8 mouse cellular contexts compared by ENCODE assay signal in genomic region chr10:63338914-63339643, GRCm38 (mm10). TPM values are rescaled to one million over a fixed set of nuclear protein-coding genes. Genes with fewer than 3 reads are reported as not detected.
DNase-seq lines count a peak whose midpoint lies in the region; ATAC-seq and TF ChIP-seq lines count a peak whose summit lies in the region.

No protein-coding gene starts in this region.

- intact Hi-C loops in gastrocnemius, adult 2 months (cut with DNase I) = loop anchor here (1.0 to 5.0 kb wide), 2 partner anchors 38 to 312 kb away; no protein-coding TSS in a partner anchor
- intact Hi-C loops in left cerebral cortex, adult 2 months (cut with DNase I) = loop anchor here (1.0 kb wide), 3 partner anchors 38 to 315 kb away; partner anchors contain the start of genes Dnajc12, Hnrnph3 and Pbld2

- H3K9me3 ChIP-seq in hindbrain, postnatal 0 days (ENCODE audit: low read length) = no peaks in the 10 kb centered on the region

- ATAC-seq in activated CD4-positive, CD25-positive, alpha-beta regulatory T cell, adult 4 months = peak; percentile 64
- ATAC-seq in common myeloid progenitor, adult 5-6 weeks (replicated peaks; ENCODE audit: low read depth, poor library complexity, severe bottlenecking) = peak; percentile 78
- ATAC-seq in hindbrain, postnatal 0 days = peak; percentile 95

- peaks cover 40% of the 10 kb centered on the region for H3K79me2 ChIP-seq in macrophage (ENCODE audit: inconsistent target)

- H3K4me1 ChIP-seq in hindbrain, postnatal 0 days (ENCODE audit: insufficient read depth, low read length) = peaks cover 11% of the 10 kb centered on the region

- H3K4me3 ChIP-seq in gastrocnemius, adult 2 months = peak overlapping the region; percentile 72
- peak overlapping the region; percentile 92 for H3K4me3 ChIP-seq in hindbrain, postnatal 0 days (ENCODE audit: low read length)
- peak overlapping the region; percentile 65 for H3K4me3 ChIP-seq in left cerebral cortex, adult 2 months
- peak overlapping the region; percentile 58 for H3K4me3 ChIP-seq in macrophage (ENCODE audit: inconsistent target)

- no peaks in the 10 kb centered on the region for H3K36me3 ChIP-seq in hindbrain, postnatal 0 days (ENCODE audit: insufficient read depth, low read length)
- 0 out of 2 replicates have a peak, but pooled peaks cover 5% of the 10 kb centered on the region for H3K36me3 ChIP-seq in macrophage (ENCODE audit: inconsistent target)

- 1% methylated on average over 37 of the region's 74 CpGs for WGBS in hindbrain, postnatal 0 days
- WGBS in macrophage (ENCODE audit: missing documents) = 4% methylated on average over 64 of the region's 74 CpGs

- peak overlapping the region; percentile 97 for H3K9ac ChIP-seq in hindbrain, postnatal 0 days (replicated peaks; ENCODE audit: low read length)

- DNase-seq in gastrocnemius, adult 2 months = peak; percentile 97
- peak; percentile 95 for DNase-seq in hindbrain, postnatal 0 days (ENCODE audit: low spot score)
- peak; percentile 82 to 83 for DNase-seq in left cerebral cortex, adult 2 months (ENCODE audit: extremely low spot score in 1 of 2, low spot score in 2 of 2)
- peak; percentile 84 for DNase-seq in retina, postnatal 7 days (ENCODE audit: low read depth, low spot score)
- DNase-seq in urinary bladder, adult 18-20 months (ENCODE audit: low spot score in 2 of 2) = peak; percentile 79 to 90

- no peaks in the 10 kb centered on the region for H3K27me3 ChIP-seq in hindbrain, postnatal 0 days (ENCODE audit: insufficient read depth, low read length)

- peak; percentile 9; the same call in 1 of the 2 replicates for TF ChIP-seq CTCF in gastrocnemius, adult 2 months (IDR thresholded peaks at IDR 0.05)
- no peak for TF ChIP-seq CTCF in hindbrain, postnatal 0 days (IDR thresholded peaks at IDR 0.05; ENCODE audit: low read depth)
- no peak; the same call in 1 of the 2 replicates for TF ChIP-seq CTCF in left cerebral cortex, adult 2 months (IDR thresholded peaks at IDR 0.05)

- H3K4me2 ChIP-seq in hindbrain, postnatal 0 days (ENCODE audit: low read depth, low read length) = peak overlapping the region; percentile 84

- H3K27ac ChIP-seq in gastrocnemius, adult 2 months = peak overlapping the region; percentile 97
- H3K27ac ChIP-seq in hindbrain, postnatal 0 days = peak overlapping the region; percentile 94
- H3K27ac ChIP-seq in left cerebral cortex, adult 2 months = peak overlapping the region; percentile 90
- peak overlapping the region; percentile 43 for H3K27ac ChIP-seq in macrophage

RNA-seq across cellular contexts. Expression of gene Sirt1, which starts 42.4 kb away (rescaled TPM):
- polyA plus RNA-seq in activated CD4-positive, CD25-positive, alpha-beta regulatory T cell, adult 4 months (2017; shearing (Covaris generic)) = 10 to 100 TPM in 1 of 2 experiments, 1 to 10 TPM in 1; 6.6 to 10.5 TPM
- 44.8 and 53.1 TPM in 2 replicates for total RNA-seq in common myeloid progenitor, adult 5-6 weeks (2017)
- total RNA-seq in gastrocnemius, adult 2 months (2021) = 1 to 10 TPM; 8.0 to 9.2 TPM
- total RNA-seq in hindbrain, postnatal 0 days (2014; rRNA removed) = 11.0 and 12.6 TPM in 2 replicates
- 3.2 and 3.5 TPM in 2 replicates for polyA plus RNA-seq in hindbrain, postnatal 0 days (2015; fragmentation: Nextera tagmentation; extraction: Ambion mirVana)
- 10 to 100 TPM; 14.0 to 14.6 TPM for total RNA-seq in left cerebral cortex, adult 2 months (2021)
- total RNA-seq in macrophage (2018; cell fraction: chromatin; rRNA removed) = 100 to 1,000 TPM in 3 of 26 experiments, 10 to 100 TPM in 23; 23.5 to 168 (median 58.2) TPM
- 10 to 100 TPM in 22 of 26 experiments, 1 to 10 TPM in 4; 8.6 to 39.6 (median 15.8) TPM for total RNA-seq in macrophage (2018; cell fraction: cytosol; rRNA removed)
- 100 to 1,000 TPM in 3 of 26 experiments, 10 to 100 TPM in 23; 25.1 to 141 (median 49.8) TPM for total RNA-seq in macrophage (2018; cell fraction: nucleus; rRNA removed)
- 10.9 to 13.4 TPM (median 13.3 TPM) in 3 replicates for polyA plus RNA-seq in macrophage (2018)

RNA-seq across cellular contexts. Expression of gene Dnajc12, which starts 43.2 kb away (rescaled TPM):
- polyA plus RNA-seq in activated CD4-positive, CD25-positive, alpha-beta regulatory T cell, adult 4 months (2017; shearing (Covaris generic)) = 1 to 10 TPM; 5.0 to 7.5 TPM
- 2.0 and 6.6 TPM in 2 replicates for total RNA-seq in common myeloid progenitor, adult 5-6 weeks (2017)
- 10 to 100 TPM; 15.7 to 15.8 TPM for total RNA-seq in gastrocnemius, adult 2 months (2021)
- total RNA-seq in hindbrain, postnatal 0 days (2014; rRNA removed) = 6.6 and 8.4 TPM in 2 replicates
- 23.4 and 24.2 TPM in 2 replicates for polyA plus RNA-seq in hindbrain, postnatal 0 days (2015; fragmentation: Nextera tagmentation; extraction: Ambion mirVana)
- total RNA-seq in left cerebral cortex, adult 2 months (2021) = 10 to 100 TPM; 23.0 to 24.0 TPM
- 1 to 10 TPM; 1.3 to 8.2 (median 2.5) TPM for total RNA-seq in macrophage (2018; cell fraction: chromatin; rRNA removed)
- 10 to 100 TPM in 9 of 26 experiments, 1 to 10 TPM in 17; 5.4 to 18.1 (median 9.7) TPM for total RNA-seq in macrophage (2018; cell fraction: cytosol; rRNA removed)
- 1 to 10 TPM; 1.1 to 5.8 (median 3.2) TPM for total RNA-seq in macrophage (2018; cell fraction: nucleus; rRNA removed)
- polyA plus RNA-seq in macrophage (2018) = 9.2 to 14.2 TPM (median 9.3 TPM) in 3 replicates

Comparison
In these comparisons a context has a peak if more than half of its experiments do, and no peak if none do; other contexts are left out.
1. Peak in every context shown above with its lines: DNase-seq, ATAC-seq, H3K4me3 ChIP-seq and H3K27ac ChIP-seq.
2. H3K27ac ChIP-seq: peak in every context shown above with its lines; median percentile 97 in gastrocnemius, adult 2 months; 94 in hindbrain, postnatal 0 days; 90 in left cerebral cortex, adult 2 months; 43 in macrophage.